Mouse (Mus musculus): ENCODE measurements around the gene Gm17720.
"Not testable (repeated sequence)": the region's sequence is repeated elsewhere in the genome, so short reads cannot be mapped to it uniquely, and the experiment has no call there.

The Gm17720 gene

DNA sequence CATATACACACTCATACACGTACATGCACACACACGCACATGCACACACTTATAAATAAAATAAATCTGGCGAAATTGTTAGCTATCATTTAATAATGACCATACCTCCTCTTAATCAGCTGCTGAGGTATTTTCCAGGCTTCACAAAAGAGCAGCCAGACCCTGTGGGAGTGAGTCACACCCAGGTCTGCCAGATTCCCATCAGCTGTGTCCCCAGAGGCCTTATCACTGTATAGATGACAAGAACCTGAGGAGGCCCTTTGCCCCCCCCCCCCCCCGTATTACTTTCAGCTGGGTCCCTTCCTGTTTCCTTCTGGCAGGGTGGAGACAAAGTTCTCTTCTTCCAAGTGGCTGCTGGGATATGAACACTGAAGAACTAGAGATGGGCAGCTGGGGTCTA lies 62.0 kb downstream of the Gm17720 start:
- in situ Hi-C loops (cut with MseI, MboI) = no loop called here

- in situ Hi-C loops (cut with MseI, MboI) = no loop called here
These were observed 62.9 kb downstream of the Gm17720 start, which contains the start of gene Chst4 for GRCm38 (mm10) chr8:110039659-110040058. TSS of gene Chst4 (minus strand) at chr8:110039740.

DNA sequence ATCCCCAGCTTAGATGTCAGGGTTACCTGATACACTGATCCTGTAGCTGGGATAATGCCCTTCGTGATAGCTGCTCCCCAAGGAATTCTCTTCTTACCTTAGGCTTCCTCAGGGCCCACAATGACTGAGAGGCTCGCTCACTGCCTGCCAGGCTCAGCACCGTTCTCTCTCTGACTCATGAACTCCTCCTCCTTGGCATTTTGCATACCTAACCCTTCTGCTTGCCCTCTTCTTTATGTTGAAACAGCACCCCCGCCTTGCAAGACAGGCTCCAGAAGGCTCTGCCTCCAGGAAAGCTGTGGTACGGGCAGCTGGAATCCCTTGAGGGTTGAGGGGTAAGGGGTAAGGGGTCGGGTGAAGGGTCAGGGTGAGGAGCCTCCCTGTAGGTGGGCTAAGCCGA lies 63.3 kb downstream of the Gm17720 start:
- in situ Hi-C loops (cut with MseI, MboI) = no loop called here

GRCm38 (mm10) chr8:110036156-110036555 lies 66.4 kb downstream of the Gm17720 start:
- in situ Hi-C loops (cut with MseI, MboI) = no loop called here

DNA sequence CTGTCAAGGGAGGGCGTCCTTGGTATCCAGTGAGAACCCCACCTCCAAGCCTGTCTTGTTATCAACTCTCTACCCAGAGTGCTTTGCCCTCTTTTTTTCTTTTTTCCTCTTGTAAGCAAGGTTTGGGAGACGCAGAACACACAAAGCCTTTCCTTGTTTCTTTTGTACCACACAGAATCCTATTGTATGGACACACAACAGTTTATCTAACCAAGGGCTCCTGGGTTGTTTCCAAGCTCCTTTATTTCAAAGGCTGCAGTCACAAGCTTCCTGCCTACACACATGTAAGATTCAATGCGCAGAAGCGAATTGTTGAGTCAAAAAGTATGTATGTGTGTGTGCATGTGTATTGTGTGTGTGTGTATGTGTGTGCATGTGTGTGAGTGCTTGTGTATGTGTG lies 68.2 kb downstream of the Gm17720 start:
- in situ Hi-C loops (cut with MseI, MboI) = no loop called here

DNA sequence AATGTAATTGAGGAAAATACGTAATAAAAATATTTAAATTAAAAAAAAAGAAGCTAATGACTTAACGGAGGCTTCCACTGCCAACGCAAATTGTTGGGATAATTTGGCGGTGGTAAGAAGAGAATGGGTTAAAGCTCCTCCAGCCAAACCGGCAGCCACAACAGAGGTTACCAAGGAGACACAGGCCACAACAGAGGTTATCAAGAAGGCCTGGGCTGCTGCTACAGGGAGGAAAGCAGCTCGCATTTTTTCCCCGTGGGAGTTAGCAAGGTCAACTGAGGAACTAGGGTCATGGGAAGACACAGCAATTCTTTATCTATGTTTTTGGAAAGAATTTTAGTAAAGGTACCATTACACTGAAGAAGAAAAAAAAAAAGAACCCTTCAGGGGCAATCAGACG lies 68.8 kb downstream of the Gm17720 start:
- in situ Hi-C loops (cut with MseI, MboI) = not testable (repeated sequence)

Measured in mouse trophoblast stem cell (cell line).